Mouse (Mus musculus) hindbrain, embryonic 15.5 days (tissue): Measurements from ENCODE around the gene Aars2. TPM values are rescaled to one million over a fixed set of nuclear protein-coding genes. Genes with fewer than 3 reads are reported as not detected.

Experiments used
- ATAC-seq: fragments of 200-750 bp; cut with Nextera tagmentation; 2 replicates; pipeline ENCODE4 v1.8.0; 2017; ENCODE audit warnings: low read depth, moderate number of reproducible peaks, moderate TSS enrichment; ENCODE audit not compliant: low FRiP score
- H3K27ac ChIP-seq: fragments of 300-500 bp; sonication (generic); replicated peaks from 2 replicates; pipeline ENCODE4 v1.5.1; 2015; ENCODE audit warnings: mild to moderate bottlenecking, inconsistent platforms
- H3K27me3 ChIP-seq: fragments of 300-500 bp; sonication (generic); 2 replicates; pipeline ENCODE4 v1.6.1; 2015; ENCODE audit warnings: control low read depth, inconsistent platforms
- H3K36me3 ChIP-seq: fragments of 300-500 bp; sonication (generic); 2 replicates; pipeline ENCODE4 v1.6.1; 2015; ENCODE audit warnings: control low read depth, inconsistent platforms
- H3K4me1 ChIP-seq: fragments of 300-500 bp; sonication (generic); replicated peaks from 2 replicates; pipeline ENCODE4 v1.6.1; 2015; ENCODE audit warnings: control low read depth, inconsistent platforms
- H3K4me2 ChIP-seq: fragments of 300-500 bp; sonication (generic); 2 replicates; pipeline ENCODE4 v1.6.1; 2015; ENCODE audit warnings: moderate library complexity, mild to moderate bottlenecking, inconsistent platforms
- H3K4me3 ChIP-seq: fragments of 300-500 bp; sonication (generic); 2 replicates; pipeline ENCODE4 v1.5.1; 2015; ENCODE audit warnings: mild to moderate bottlenecking, inconsistent platforms
- H3K9ac ChIP-seq: fragments of 300-500 bp; sonication (generic); 2 replicates; pipeline ENCODE4 v1.6.1; 2015; ENCODE audit warnings: inconsistent platforms
- H3K9me3 ChIP-seq: fragments of 300-500 bp; sonication (generic); 2 replicates; pipeline ENCODE4 v1.6.1; 2016; ENCODE audit warnings: control low read depth, inconsistent platforms
- WGBS: fragments of 180-500 bp; shearing (Covaris S2); methylation state at CpG from one replicate; pipeline ENCODE4 v1.1.7; 2015; 5-methylcytosine and 5-hydroxymethylcytosine counted together
- polyA plus RNA-seq: library from polyadenylated mRNA; unstranded; fragments of >200 nt; fragmentation: Nextera tagmentation; extraction: Ambion mirVana; gene quantifications from 2 replicates; pipeline ENCODE4 v1.2.1, GENCODE M21; 2015

Aars2 gene
- polyA plus RNA-seq, 1 experiment from 2014 or later, result 19.9 TPM

DNA sequence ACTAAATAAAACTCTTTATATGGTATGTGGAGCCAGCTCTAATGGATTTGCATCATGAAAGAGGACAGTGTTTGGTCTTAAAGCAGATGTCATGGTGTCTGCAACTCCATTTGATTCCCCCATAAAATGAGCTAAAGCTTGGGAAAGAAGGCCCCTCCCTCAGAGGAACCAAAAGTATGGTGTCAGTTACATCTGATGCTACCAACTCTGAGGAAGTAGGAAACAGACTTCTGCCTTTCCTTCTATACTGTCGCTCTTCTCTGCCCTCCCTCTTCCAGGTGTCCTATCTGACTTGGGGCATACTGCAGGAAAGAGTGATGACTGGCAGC, 59.4 kb downstream of the Aars2 start:
- WGBS, result 80% methylated on average over 1 of the region's 1 CpGs
- Histone ChIP-seq H3K9ac (no peak overlapping the region), H3K4me1 (peaks cover 57% of the 10 kb centered on the region), H3K36me3 (peaks cover 49% of the 10 kb centered on the region), H3K27ac (no peak overlapping the region), H3K9me3 (no peaks in the 10 kb centered on the region), H3K27me3 (no peaks in the 10 kb centered on the region), H3K4me2 (no peak overlapping the region), H3K4me3 (no peak overlapping the region)
- ATAC-seq, result no peak

DNA sequence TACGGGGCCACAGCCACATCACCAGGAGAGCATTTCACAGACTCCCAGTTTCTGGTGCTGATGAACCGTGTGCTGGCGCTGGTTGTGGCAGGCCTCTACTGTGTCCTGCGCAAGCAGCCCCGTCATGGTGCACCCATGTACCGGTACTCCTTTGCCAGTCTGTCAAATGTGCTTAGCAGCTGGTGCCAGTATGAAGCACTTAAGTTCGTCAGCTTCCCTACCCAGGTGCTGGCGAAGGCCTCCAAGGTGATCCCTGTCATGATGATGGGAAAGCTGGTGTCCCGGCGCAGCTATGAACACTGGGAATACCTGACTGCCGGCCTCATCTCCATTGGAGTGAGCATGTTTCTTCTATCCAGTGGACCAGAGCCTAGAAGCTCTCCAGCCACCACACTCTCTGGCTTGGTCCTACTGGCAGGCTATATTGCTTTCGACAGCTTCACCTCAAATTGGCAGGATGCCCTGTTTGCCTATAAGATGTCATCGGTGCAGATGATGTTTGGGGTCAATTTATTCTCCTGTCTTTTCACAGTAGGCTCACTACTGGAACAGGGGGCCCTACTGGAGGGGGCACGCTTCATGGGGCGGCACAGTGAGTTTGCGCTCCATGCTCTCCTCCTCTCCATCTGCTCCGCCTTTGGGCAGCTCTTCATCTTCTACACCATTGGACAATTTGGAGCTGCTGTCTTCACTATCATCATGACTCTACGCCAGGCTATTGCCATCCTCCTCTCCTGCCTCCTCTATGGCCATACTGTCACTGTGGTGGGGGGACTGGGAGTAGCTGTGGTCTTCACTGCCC, 59.9 kb downstream of the Aars2 start:
- H3K27me3 ChIP-seq, result no peaks in the 10 kb centered on the region
- peaks cover 62% of the 10 kb centered on the region for H3K4me1 ChIP-seq
- ATAC-seq, result no peak
- H3K9me3 ChIP-seq, result no peaks in the 10 kb centered on the region
- H3K36me3 ChIP-seq, result peaks cover 55% of the 10 kb centered on the region
- no peak overlapping the region; the same call in 1 of the 2 replicates for H3K27ac ChIP-seq
- H3K4me2 ChIP-seq, result no peak overlapping the region
- H3K4me3 ChIP-seq, result no peak overlapping the region
- H3K9ac ChIP-seq, result no peak overlapping the region
- WGBS, result 64% methylated on average over 18 of the region's 18 CpGs

DNA sequence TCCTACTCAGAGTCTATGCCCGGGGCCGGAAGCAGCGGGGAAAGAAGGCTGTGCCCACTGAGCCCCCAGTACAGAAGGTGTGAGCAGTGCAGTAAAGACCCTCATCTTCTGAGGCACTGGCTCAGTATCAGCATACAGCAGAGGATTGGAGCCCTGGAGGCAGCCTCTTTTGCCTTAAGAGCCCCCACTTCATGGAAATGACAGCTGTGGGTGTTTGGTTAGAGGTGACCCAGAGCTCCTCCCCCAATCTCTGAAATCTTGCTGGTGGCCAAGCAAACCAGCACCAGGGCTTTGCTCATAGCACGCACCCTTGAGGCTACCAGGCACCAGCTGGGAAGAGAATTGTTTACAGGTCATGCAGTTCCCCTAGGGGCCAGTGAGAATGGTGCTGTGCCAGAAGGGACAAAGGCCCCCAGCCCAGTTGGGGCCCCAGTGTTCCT, 60.5 kb downstream of the Aars2 start:
- Histone ChIP-seq H3K9me3 (no peaks in the 10 kb centered on the region), H3K27ac (no peak overlapping the region; the same call in 1 of the 2 replicates), H3K27me3 (no peaks in the 10 kb centered on the region), H3K4me2 (no peak overlapping the region), H3K9ac (no peak overlapping the region), H3K4me3 (no peak overlapping the region), H3K36me3 (peaks cover 57% of the 10 kb centered on the region), H3K4me1 (peaks cover 67% of the 10 kb centered on the region)
- 29% methylated on average over 4 of the region's 4 CpGs for WGBS
- no peak for ATAC-seq

DNA sequence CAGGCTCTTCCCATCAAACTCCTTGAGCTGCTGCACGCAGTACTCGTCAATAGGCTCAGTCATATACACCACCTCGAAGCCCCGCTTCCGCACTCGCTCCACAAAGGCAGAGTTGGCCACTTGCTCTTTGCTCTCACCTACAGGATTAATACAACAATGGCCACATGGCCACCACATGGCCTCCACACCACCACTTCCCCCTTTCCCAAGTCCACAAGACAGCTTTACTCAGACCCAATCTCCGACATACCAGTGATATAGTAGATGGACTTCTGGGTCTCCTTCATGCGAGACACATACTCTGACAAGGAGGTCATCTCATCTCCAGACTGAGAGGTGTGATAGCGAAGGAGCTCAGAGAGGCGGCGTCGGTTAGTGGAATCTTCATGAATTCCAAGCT, 62.3 kb downstream of the Aars2 start:
- Histone ChIP-seq H3K4me3 (no peak overlapping the region), H3K27ac (no peak overlapping the region), H3K36me3 (peaks cover 57% of the 10 kb centered on the region), H3K9ac (no peak overlapping the region), H3K4me1 (peaks cover 67% of the 10 kb centered on the region), H3K4me2 (no peak overlapping the region), H3K27me3 (no peaks in the 10 kb centered on the region), H3K9me3 (no peaks in the 10 kb centered on the region)
- ATAC-seq, result no peak
- WGBS, result 89% methylated on average over 12 of the region's 12 CpGs

DNA sequence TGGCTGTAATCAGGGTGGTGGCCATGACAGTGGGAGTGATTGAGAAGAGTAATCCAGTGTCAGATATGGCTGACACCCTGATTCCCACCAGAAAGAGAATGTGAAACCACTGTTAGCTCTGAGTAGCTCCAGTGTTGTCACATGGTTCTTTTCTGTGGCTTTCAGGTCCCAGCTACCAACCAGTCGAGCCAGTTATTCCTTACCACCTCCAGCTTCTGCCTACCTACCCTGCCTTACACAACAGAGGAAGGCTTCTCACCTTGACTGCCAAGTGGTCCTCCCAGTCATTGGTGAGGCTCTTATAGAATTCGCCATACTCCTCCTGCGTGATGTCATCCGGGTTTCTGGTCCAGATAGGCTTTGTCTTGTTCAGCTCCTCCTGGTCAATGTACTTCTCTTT, 63.4 kb downstream of the Aars2 start:
- H3K4me2 ChIP-seq, result no peak overlapping the region
- 87% methylated on average over 4 of the region's 4 CpGs for whole genome bisulfite sequencing
- no peak overlapping the region for H3K4me3 ChIP-seq
- H3K27me3 ChIP-seq, result no peaks in the 10 kb centered on the region
- H3K9me3 ChIP-seq, result no peaks in the 10 kb centered on the region
- no peak overlapping the region for H3K9ac ChIP-seq
- peaks cover 67% of the 10 kb centered on the region for H3K4me1 ChIP-seq
- H3K27ac ChIP-seq, result no peak overlapping the region
- H3K36me3 ChIP-seq, result peaks cover 57% of the 10 kb centered on the region
- no peak for ATAC-seq

Other genes with a start within 250 kb of the Aars2 start
- 62.1 and 64.0 TPM in 2 replicates for gene Cdc5l, start 73.1 kb upstream of the Aars2 start, polyA plus RNA-seq
- gene Spats1, start 31.4 kb upstream of the Aars2 start, polyA plus RNA-seq, result 1.8 and 2.2 TPM in 2 replicates
- gene Tcte1, start 16.6 kb downstream of the Aars2 start, polyA plus RNA-seq, result 4.3 and 5.2 TPM in 2 replicates
- 27.4 and 31.9 TPM in 2 replicates for gene Tmem151b, start 42.8 kb downstream of the Aars2 start, polyA plus RNA-seq
- 4.8 and 6.4 TPM in 2 replicates for gene Nfkbie, start 48.9 kb downstream of the Aars2 start, polyA plus RNA-seq
- gene Slc35b2, start 57.0 kb downstream of the Aars2 start, polyA plus RNA-seq, result 89.9 and 90.4 TPM in 2 replicates
- 1,555 and 1,567 TPM in 2 replicates for gene Hsp90ab1, start 66.4 kb downstream of the Aars2 start, polyA plus RNA-seq
- gene Slc29a1, start 92.8 kb downstream of the Aars2 start, polyA plus RNA-seq, result 43.7 and 46.4 TPM in 2 replicates
- gene Mymx, start 95.3 kb downstream of the Aars2 start, polyA plus RNA-seq, result not detected in 2 replicates
- gene Capn11, start 152.5 kb downstream of the Aars2 start, polyA plus RNA-seq, result 0.58 and 1.00 TPM in 2 replicates
- 120 and 129 TPM in 2 replicates for gene Mrpl14, start 179.5 kb downstream of the Aars2 start, polyA plus RNA-seq
- gene Tmem63b, start 180.1 kb downstream of the Aars2 start, polyA plus RNA-seq, result 149 and 155 TPM in 2 replicates
- gene 1600014C23Rik, start 227.0 kb downstream of the Aars2 start, polyA plus RNA-seq, result 0.43 TPM in 1 of 2 replicates, not detected in the other